Mouse (Mus musculus) intestine, embryonic 16.5 days (tissue): ENCODE measurements around the gene Matn1. TPM values are rescaled to one million over a fixed set of nuclear protein-coding genes. Genes with fewer than 3 reads are reported as not detected.

Experiments
- ATAC-seq: fragments of 200-750 bp; cut with Nextera tagmentation; 2 replicates; pipeline ENCODE4 v1.8.0; 2017; ENCODE audit warnings: moderate TSS enrichment, moderate library complexity
- H3K27ac ChIP-seq: fragments of 300-500 bp; sonication (generic); 2 replicates; pipeline ENCODE4 v1.5.1; 2014; ENCODE audit warnings: mild to moderate bottlenecking, low read length
- H3K27me3 ChIP-seq: fragments of 300-500 bp; sonication (generic); replicated peaks from 2 replicates; pipeline ENCODE4 v1.6.1; 2014; ENCODE audit warnings: low read length, control low read depth, mixed read lengths; ENCODE audit not compliant: control insufficient read depth, insufficient read depth
- H3K36me3 ChIP-seq: fragments of 300-500 bp; sonication (generic); 2 replicates; pipeline ENCODE4 v1.6.1; 2014; ENCODE audit warnings: low read length, control low read depth; ENCODE audit not compliant: control insufficient read depth, insufficient read depth
- H3K4me1 ChIP-seq: fragments of 300-500 bp; sonication (generic); 2 replicates; pipeline ENCODE4 v1.6.1; 2014; ENCODE audit warnings: low read length, control low read depth, mixed read lengths; ENCODE audit not compliant: control insufficient read depth, insufficient read depth
- H3K4me2 ChIP-seq: fragments of 300-500 bp; sonication (generic); 2 replicates; pipeline ENCODE4 v1.6.1; 2014; ENCODE audit warnings: low read depth, low read length, control low read depth
- H3K4me3 ChIP-seq: fragments of 300-500 bp; sonication (generic); 2 replicates; pipeline ENCODE4 v1.5.1; 2014; ENCODE audit warnings: mild to moderate bottlenecking, low read length
- H3K9ac ChIP-seq: fragments of 300-500 bp; sonication (generic); 2 replicates; pipeline ENCODE4 v1.6.1; 2014; ENCODE audit warnings: low read depth, low read length
- H3K9me3 ChIP-seq: fragments of 300-500 bp; sonication (generic); 2 replicates; pipeline ENCODE4 v1.6.1; 2016; ENCODE audit warnings: low read length, control low read depth; ENCODE audit not compliant: control insufficient read depth
- WGBS: fragments of 180-500 bp; shearing (Covaris S2); extraction: QIAGEN DNeasy Blood & Tissue Kit; methylation state at CpG from one replicate; pipeline ENCODE4 v1.1.7; 2014; 5-methylcytosine and 5-hydroxymethylcytosine counted together
- polyA plus RNA-seq: library from polyadenylated mRNA; unstranded; fragments of >200 nt; fragmentation: Nextera tagmentation; extraction: Ambion mirVana; gene quantifications from 2 replicates; pipeline ENCODE4 v1.2.1, GENCODE M21; 2015

The Matn1 gene
- polyA plus RNA-seq, 1 experiment from 2014 or later: not detected

DNA sequence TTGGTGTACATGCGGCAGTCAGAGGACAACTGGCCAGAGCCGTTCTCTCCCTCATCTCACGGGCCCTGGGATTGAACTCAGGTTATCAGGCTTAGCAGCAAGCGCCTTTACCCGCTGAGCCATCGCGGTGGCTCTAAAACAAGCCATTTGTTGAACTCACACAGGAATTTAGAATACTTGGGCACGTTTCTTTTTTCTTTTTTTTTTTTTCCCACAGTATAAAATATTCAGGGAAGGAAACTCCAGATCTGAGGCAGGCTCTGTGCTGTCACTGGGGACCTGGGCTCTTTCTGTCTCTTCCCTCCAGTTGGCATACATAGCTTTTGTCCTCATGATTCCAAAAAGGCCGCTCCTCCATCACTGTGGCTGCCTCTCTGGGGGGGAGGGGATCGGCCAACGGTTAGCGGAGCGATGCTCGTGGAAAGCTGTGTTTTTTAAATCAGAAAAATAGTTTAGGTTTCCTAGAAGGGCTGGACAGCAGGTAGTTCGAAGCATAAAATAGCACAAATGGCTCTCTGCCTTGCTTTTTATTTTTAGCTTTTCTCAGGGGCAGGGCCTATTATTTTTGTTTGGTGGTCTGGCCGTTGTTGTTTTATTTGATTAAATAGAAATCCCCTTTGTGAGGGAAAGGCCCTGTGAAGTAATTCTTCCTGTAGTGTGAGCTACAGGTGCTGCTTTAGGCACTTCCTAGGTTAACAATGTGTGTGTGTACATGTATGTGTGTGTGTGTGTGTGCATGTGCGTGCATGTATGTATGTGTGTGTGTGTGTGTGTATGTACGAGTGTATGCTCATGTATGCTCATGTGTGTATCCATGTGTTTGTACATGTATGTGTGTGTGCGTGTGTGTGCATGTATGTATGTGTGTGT, 36.8 kb upstream of the Matn1 start:
- Histone ChIP-seq H3K27me3 (no peaks in the 10 kb centered on the region), H3K27ac (no peak overlapping the region), H3K4me1 (no peaks in the 10 kb centered on the region), H3K4me2 (no peak overlapping the region), H3K4me3 (no peak overlapping the region), H3K9ac (no peak overlapping the region), H3K36me3 (no peaks in the 10 kb centered on the region), H3K9me3 (no peaks in the 10 kb centered on the region)
- ATAC-seq: no peak
- 82% methylated on average over 19 of the region's 19 CpGs for WGBS

DNA sequence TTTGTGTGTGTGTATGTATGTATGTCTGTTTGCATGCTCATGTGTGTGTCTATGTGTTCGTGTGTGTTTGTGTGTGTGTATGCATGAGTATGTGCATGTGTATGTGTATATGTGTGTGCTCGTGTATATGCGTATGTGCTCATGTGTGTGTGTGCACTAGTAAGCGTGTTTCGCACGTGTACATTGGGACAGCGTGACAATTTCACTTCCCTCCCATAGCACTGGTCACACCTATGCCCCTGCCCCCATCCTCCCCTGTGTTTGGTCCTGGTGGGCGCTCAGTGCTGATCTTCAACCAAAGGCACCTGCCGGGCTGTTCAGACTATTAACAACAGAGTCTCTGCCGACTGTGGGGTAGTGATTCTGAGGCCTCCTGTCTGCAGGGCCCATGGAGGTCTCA, 36.1 kb upstream of the Matn1 start:
- Histone ChIP-seq H3K9ac (no peak overlapping the region), H3K4me1 (no peaks in the 10 kb centered on the region), H3K27ac (no peak overlapping the region), H3K36me3 (no peaks in the 10 kb centered on the region), H3K27me3 (no peaks in the 10 kb centered on the region), H3K4me3 (no peak overlapping the region), H3K9me3 (no peaks in the 10 kb centered on the region), H3K4me2 (no peak overlapping the region)
- ATAC-seq: no peak
- 88% methylated on average over 10 of the region's 10 CpGs for WGBS

DNA sequence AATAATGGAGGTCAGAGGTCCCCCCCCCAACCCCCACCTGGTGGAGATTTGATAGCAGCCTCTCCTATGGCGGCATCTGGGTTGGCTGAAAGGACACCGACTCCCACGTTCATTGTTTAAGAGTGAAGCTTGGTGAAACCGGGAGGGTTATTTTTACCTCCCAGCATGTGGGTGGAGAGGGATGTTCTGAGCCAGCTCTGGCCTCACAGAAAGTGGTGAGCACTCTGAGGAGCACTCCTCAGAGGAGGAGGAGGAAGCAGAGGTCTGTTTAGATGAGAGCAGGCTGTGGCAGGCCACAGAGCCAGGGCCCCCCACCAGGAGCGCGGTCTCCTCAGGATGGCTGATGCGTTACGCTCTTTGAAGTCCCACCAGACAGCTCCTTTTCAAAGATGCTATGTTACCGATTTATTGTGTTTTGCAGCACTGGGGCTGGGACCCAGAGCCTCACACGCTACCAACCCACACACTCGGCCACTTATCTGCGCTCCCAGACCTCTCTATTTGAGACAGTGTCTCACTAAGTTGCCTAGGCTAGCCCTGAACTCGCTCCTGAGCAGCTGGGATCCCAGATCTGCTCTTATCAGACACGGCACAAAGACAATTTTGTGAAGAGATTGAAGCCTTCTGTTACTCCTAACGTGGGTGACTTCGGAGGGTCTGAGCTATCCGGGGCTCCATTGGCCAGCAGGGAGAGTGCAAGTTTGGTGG, 34.9 kb upstream of the Matn1 start:
- Histone ChIP-seq H3K27me3 (no peaks in the 10 kb centered on the region), H3K9me3 (no peaks in the 10 kb centered on the region), H3K27ac (no peak overlapping the region), H3K9ac (no peak overlapping the region), H3K4me1 (no peaks in the 10 kb centered on the region), H3K36me3 (no peaks in the 10 kb centered on the region), H3K4me3 (no peak overlapping the region), H3K4me2 (no peak overlapping the region)
- no peak for ATAC-seq
- 61% methylated on average over 17 of the region's 17 CpGs for WGBS

DNA sequence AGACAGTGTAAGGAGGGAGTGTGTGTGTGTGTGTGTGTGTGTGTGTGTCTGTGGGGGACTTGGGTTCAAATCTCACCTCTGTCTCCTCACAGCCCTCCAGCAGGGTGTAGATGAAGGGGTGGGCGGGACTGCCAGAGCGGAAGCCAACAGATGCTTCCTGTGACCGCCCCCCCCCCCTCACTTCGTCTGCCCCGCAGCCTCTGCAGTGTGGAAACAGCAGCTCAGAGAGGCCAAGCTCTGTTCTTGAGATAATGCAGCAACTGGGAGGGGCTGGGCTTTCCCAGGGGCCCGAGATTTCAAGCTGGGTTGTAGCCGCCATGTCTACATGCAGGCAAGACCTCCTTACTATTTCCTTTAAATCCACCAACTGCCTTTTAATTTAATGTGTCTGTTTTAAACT, 33.5 kb upstream of the Matn1 start:
- Histone ChIP-seq H3K4me3 (no peak overlapping the region), H3K9ac (no peak overlapping the region), H3K4me1 (no peaks in the 10 kb centered on the region), H3K36me3 (no peaks in the 10 kb centered on the region), H3K27ac (no peak overlapping the region), H3K4me2 (no peak overlapping the region), H3K9me3 (no peaks in the 10 kb centered on the region), H3K27me3 (no peaks in the 10 kb centered on the region)
- WGBS: 37% methylated on average over 7 of the region's 7 CpGs
- ATAC-seq: no peak

DNA sequence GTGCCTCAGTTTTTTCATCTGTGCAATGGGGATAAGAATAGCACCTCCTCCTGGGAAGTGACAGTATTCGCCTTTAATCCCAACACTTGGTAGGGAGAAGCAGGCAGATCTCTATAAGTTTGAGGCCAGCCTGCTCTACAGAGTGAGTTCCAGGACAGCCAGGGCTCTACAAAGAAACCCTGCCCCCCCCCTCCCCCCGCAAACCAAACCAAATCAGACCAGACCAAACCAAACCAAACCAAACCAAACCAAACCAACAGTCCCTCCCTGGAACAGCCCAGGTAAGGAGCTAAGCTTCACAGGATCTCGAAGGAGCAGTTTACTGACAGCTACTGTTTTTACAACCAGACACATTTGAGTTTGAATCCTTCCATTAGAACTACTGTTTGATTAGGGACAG, 31.6 kb upstream of the Matn1 start:
- no peaks in the 10 kb centered on the region for H3K4me1 ChIP-seq
- H3K4me3 ChIP-seq: no peak overlapping the region
- H3K27me3 ChIP-seq: no peaks in the 10 kb centered on the region
- H3K4me2 ChIP-seq: no peak overlapping the region
- H3K36me3 ChIP-seq: no peaks in the 10 kb centered on the region
- no peak overlapping the region for H3K9ac ChIP-seq
- WGBS: 76% methylated on average over 3 of the region's 3 CpGs
- H3K27ac ChIP-seq: no peak overlapping the region
- no peaks in the 10 kb centered on the region for H3K9me3 ChIP-seq
- ATAC-seq: no peak

DNA sequence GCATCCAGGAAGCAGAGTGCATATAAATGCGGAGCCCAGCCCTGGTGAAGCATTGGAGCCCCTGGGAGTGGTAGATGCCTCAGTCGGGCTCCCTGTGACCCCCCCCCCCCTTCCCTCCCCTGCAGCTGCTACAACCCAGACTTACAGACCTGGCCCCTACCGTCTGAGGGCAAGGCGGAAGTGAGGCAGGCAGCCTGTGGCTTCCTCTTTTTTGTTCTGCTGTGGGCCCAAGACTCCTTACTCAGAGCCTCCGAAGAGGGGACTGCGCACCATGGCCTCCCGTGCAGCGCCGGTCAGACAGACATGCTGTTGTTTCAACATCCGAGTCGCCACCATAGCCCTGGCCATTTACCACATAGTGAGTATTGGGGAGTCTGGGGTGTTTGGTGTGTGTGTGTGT, 31.1 kb upstream of the Matn1 start, which contains the start of gene Laptm5:
Gene Laptm5, plus strand, starts transcription at position 49 of the 400 bp plus-strand sequence.
- H3K36me3 ChIP-seq: no peaks in the 10 kb centered on the region
- H3K27me3 ChIP-seq: no peaks in the 10 kb centered on the region
- H3K4me3 ChIP-seq: no peak within 1 kb of the TSS; the same call in 1 of the 2 replicates
- H3K4me2 ChIP-seq: no peak within 1 kb of the TSS
- 63% methylated on average over 11 of the region's 11 CpGs for WGBS
- H3K9ac ChIP-seq: 0 out of 2 replicates have a peak within 1 kb of the TSS, but pooled peaks have one; percentile 3
- no peaks in the 10 kb centered on the region for H3K9me3 ChIP-seq
- peak; percentile 26; the same call in 1 of the 2 replicates for ATAC-seq
- no peak within 1 kb of the TSS for H3K27ac ChIP-seq
- H3K4me1 ChIP-seq: no peaks in the 10 kb centered on the region

DNA sequence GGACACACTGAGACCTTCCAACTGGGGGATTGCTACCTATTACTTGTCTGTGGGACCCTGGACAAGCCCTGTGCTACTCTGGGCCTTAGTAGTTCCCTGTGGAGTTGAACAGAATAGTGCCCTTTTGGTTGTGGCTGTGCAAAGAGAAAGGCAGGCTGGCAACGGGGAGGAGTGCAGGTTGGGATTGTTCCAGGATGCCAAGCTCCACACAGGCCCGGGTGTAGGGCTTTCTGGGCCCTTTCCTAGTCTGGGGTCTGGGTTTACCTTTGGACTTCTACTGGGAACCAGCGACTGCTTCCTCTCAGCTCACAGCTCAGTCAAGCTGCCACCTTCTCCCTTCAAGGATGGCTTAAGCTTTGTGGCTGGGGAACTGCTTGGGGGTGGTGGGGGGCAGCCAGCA, 30.7 kb upstream of the Matn1 start:
- Histone ChIP-seq H3K9ac (0 out of 2 replicates have a peak overlapping the region, but pooled peaks have one; percentile 3), H3K27me3 (no peaks in the 10 kb centered on the region), H3K9me3 (no peaks in the 10 kb centered on the region), H3K4me2 (no peak overlapping the region), H3K4me3 (no peak overlapping the region; the same call in 1 of the 2 replicates), H3K4me1 (no peaks in the 10 kb centered on the region), H3K36me3 (no peaks in the 10 kb centered on the region), H3K27ac (no peak overlapping the region)
- 67% methylated on average over 3 of the region's 3 CpGs for WGBS
- ATAC-seq: no peak

DNA sequence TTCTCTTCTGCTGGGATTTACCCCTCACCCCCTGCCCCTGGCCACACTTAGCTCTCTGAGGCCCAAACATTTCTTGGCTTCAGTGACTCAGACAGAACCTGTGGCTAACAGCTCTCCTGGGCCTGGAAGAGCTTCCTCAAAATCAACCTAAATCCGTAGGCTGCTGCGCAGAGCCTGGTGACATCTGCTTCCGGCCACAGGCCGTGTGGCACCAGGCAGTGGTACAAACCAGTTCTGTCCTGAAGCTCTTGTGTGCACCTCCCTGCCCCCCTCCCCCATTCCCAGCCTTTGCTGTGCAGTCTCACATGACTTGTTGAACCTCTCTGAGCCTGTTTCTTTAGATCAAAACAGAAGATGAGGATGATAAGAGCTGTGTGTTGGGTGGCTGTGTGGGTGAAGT, 30.2 kb upstream of the Matn1 start:
- Histone ChIP-seq H3K9ac (0 out of 2 replicates have a peak overlapping the region, but pooled peaks have one; percentile 3), H3K4me2 (no peak overlapping the region), H3K9me3 (no peaks in the 10 kb centered on the region), H3K27ac (no peak overlapping the region), H3K36me3 (no peaks in the 10 kb centered on the region), H3K4me1 (no peaks in the 10 kb centered on the region), H3K4me3 (no peak overlapping the region), H3K27me3 (no peaks in the 10 kb centered on the region)
- WGBS: 83% methylated on average over 4 of the region's 4 CpGs
- ATAC-seq: no peak

DNA sequence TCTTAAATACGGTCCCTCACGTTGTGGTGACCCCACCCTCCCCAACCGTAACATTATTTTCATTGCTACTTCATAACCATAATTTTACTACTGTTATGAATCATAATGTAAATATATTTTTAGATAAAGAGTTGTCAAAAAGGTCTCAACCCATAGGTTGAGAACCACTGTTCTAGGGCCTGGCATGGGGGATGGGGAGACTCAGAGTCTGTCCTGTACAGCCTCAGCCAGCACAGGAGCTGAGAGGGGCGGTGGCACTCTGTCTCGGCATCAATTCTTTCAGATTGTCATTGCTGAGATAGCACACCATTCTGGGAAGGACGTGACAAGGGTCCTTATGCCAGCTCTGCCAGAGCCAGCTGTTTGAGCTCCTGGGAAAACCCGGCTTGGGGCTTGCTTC, 29.7 kb upstream of the Matn1 start:
- H3K4me3 ChIP-seq: 0 out of 2 replicates have a peak overlapping the region, but pooled peaks have one; percentile 10
- no peaks in the 10 kb centered on the region for H3K4me1 ChIP-seq
- no peak for ATAC-seq
- H3K9me3 ChIP-seq: no peaks in the 10 kb centered on the region
- no peaks in the 10 kb centered on the region for H3K27me3 ChIP-seq
- 67% methylated on average over 7 of the region's 7 CpGs for WGBS
- H3K4me2 ChIP-seq: no peak overlapping the region
- no peak overlapping the region for H3K27ac ChIP-seq
- H3K9ac ChIP-seq: 0 out of 2 replicates have a peak overlapping the region, but pooled peaks have one; percentile 23
- no peaks in the 10 kb centered on the region for H3K36me3 ChIP-seq
